Mouse (Mus musculus) c-Kit-positive CD71-positive TER-119-positive erythroid progenitor cells, embryonic 14.5 days (primary cell): ENCODE measurements around the gene Apbb1ip.

Experiments used
- DNase-seq: peaks from one replicate; pipeline ENCODE4 v3.0.0-alpha.2; 2013; ENCODE audit warnings: low spot score

The Apbb1ip gene

DNA sequence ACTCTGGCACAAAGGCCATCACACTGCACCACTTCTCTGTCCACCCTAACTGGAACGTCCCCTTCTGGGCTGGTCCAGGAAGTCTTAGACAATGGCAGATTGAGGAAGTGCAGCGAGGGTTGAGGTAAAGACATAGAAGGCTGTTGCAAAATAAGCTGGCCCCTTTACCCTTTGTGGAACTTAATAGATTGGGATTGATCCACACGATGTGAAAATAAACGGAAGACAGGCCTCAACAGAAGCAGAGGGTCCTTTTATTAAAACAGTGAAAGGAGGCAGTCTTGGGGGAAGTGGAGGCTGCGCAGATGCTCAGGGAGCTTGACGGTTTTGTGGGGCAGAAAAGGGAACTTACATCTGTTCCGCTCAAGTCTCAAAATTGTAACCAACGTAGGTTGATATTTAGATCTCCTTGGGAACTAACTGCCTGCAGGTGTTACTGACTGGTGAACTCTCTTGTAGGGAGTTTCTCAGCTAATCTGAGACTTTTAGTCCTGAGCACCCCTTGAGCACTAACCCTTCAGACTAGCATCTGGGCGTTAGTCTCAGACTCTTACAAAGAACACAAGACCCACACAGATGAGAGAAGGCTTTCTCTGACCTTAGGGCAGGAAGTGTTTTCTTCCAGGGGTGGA, at the start of gene Apbb1ip:
Apbb1ip (plus strand) TSS at position 546 of the 632 bp plus-strand sequence.
- DNase-seq, result no peak

DNA sequence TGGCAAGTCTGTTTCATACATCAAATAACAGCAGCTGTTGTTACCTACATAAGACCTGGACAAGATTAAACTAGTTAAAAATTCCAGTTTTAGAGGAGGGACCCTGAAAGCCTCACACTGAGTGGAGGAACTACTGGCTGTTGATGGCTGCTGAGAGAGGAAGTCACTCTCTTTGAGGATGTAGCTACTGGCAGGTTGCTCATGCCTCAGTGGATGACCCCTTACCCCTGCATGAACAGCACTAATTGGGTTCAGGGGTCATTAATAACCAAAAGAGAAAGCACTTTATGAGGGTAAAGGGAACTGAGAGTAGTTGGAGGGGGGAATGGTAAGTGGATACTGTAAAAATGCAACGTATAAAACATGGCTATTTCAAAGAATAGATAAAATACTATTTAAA, 46.8 kb upstream of the Apbb1ip start:
- DNase-seq, result no peak

DNA sequence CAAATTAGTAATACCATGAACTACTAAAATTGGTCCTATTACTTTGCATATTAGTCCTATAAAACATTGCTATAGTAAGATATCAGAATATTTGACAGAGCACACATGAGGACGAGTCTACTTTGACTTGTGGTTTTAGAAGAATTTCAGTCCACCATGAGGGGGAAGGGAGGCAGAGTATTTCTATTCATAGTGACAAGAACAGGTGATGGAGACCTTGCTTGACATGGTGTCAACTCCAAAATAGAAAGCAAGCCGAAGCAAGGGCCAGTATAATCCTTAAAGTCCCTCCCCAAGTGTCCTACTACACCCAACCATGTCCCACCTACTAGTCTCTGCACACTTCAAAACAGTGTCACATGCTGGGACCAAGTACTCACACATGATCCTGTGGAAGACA, 37.8 kb upstream of the Apbb1ip start:
- DNase-seq, result no peak

DNA sequence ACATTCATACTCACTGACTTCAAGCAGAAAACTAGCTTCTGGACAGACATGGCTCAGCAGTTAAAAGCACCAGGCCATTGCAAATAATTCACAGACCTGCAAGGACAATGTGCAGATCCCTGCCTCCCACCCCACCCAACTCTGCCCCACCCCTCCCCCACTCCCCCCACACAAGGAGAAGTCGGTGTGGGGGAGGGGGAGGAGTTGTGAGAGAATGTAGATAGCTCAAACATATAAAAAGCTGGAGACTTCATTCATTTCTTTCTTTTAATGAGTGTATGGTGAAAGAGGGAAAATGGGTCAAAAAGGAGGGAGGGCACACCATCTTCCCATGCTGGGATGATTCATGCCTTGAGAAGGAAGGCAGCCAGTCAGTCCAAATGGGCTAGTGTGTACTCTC, 34.5 kb upstream of the Apbb1ip start:
- peak; percentile 39 for DNase-seq

DNA sequence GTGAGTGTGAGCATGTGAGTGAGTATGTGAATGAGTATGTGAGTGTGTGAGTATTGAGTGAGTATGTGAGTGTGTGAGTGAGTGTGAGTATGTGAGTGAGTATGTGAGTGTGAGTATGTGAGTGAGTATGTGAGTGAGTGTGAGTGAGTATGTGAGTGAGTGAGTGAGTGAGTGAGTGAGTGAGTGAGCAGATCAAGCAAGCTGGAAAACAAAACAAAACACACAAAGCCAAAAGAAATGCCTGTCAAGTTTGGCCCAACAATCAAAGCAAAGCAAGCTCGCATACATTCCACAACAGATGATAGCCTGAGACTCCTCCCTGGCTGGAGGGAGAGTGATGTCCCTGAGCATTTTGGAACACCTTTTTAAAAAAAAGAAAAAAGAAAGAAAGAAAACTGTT, 33.5 kb upstream of the Apbb1ip start:
- DNase-seq, result no peak

DNA sequence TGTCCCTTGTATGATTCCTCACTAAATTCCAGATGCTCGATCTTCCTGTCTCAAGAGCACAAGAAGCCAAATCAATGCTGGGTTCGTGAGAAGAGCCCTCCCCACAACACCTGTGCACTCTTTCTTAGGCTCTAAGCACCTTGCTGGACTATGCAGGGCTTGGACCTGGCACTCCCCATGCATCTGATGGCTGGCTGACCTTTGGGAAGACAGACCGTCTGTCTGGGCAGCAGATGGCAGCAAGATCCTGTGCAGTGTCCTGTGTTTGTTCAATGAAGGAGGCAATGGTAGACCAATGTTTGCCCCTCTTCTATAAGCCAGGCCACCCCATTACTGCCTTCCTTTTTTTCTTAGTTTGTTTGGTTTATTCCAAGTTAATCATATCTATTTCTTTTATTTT, 32.7 kb upstream of the Apbb1ip start:
- no peak for DNase-seq

DNA sequence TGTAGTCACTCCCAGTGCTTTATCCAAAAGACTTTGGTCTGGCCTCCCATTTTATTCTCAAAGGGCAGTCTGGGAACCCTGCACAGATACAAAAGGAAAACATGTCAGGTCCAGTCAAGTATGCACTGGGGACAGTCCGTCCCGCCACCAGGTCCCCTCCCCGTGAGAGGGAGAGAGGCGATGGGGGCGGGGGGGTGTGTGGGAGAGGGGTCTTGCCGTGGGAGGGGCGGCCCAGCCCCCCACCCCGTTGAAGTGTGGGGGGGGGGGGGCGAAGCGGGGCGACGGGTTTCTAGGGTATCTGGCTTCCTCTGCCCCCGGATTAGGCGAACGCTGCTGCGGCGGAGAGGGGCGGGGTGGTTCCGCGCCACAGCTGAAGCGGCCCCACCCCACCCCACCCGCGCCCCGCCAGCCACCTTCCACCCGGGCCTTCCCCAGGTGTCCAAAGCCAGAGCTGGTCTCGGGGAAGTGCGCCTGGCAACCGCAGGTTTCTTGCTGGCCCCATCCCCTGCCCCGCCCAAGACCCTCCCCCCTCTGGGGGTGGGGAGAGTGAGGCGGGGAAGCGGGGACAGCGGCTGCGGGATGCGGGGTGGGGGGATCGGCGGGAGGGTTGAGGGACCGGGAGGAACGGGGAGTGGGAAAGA, 29.7 kb upstream of the Apbb1ip start:
- DNase-seq, result no peak

DNA sequence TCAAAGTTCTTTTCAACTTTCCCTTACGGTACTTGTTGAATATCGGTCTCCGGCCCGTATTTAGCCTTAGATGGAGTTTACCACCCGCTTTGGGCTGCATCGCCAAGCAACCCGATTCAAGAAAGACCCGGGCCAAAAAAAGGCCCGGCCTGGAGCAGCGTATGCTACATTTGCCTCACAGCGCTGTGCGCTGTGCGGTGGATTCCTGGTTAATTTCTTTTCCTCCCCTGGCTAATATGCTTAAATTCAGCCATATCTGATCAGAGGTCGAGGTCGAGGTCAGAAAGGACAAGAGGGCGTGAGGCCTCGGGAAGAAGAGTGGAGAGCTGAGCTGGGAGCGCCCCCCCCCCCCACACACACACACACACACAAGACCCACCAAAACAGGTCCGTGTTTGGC, 29.0 kb upstream of the Apbb1ip start:
- DNase-seq, result peak; percentile 50

DNA sequence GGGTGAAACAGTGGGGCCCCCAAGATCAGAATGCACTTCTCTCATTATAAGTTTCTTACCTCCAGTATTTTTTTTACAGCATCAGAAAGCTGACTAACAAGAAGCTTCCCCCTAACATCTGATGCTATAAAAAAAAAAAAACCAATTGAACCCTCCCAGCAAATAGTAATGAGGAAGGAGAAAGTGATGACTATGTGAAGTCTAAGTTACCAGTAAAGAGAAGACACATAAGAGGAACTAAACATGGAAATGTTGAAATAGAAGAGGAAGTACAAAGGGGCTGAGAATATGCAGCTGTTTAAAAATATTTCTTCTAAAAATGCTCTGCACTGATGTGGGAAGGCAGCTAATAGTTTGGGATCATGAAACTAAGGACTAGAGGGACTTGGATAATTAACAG, 27.1 kb upstream of the Apbb1ip start:
- DNase-seq, result no peak

DNA sequence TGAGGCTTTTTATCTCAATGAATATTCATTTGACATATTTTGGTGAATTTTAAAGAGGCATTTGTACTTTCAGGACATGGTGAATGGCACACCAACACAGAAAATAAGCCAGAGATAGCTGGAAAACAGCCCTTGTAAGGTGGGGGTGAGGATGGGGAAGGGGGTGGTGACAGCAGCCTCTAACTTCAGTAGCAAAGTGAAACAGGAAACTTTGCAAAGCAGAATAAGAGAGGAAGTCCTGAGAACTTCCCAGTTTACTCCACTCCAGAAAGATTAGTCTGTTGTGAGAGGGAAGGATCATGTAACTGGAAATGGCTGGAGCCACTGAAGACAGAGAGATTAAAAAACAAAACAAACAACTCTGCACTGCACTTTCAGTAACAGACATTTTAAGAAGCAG, 26.0 kb upstream of the Apbb1ip start:
- no peak for DNase-seq

DNA sequence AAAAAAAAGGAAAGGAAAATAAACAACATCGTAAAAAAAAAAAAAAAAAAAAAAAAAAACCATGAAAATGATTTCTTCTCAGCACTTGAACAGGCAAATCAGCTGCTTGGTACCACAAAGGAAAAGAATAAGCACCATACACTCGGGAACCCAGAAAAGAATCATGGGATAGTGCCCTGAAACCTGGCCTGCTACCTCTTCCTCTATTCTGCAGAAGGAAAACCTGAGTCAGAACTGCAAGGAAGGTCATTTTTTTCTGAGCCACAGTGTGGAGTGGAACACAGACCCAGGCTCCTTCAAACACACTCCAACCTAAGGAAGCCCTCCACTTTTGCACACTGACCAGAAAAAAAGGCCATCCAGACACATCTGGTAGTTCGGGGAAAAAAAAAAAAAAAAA, 24.1 kb upstream of the Apbb1ip start:
- DNase-seq, result no peak

DNA sequence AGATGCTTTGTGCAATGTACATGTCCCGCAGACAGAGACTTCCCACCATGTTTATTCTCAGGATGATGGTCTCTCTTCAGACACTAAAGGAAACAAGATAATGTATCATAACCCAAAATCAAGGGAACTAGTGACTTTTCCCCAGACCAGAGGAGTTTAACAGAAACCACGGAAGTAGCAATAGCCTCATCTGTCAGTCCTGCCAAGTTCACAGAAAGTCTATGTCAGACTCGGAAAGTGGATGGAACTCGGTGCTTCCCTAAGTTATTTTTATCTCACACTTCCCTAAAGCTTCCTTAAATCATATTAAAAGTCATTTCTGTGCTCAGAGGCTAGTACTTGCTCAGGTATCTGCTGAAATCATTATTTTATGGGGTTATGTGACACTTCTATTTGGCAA, 21.4 kb upstream of the Apbb1ip start:
- no peak for DNase-seq

DNA sequence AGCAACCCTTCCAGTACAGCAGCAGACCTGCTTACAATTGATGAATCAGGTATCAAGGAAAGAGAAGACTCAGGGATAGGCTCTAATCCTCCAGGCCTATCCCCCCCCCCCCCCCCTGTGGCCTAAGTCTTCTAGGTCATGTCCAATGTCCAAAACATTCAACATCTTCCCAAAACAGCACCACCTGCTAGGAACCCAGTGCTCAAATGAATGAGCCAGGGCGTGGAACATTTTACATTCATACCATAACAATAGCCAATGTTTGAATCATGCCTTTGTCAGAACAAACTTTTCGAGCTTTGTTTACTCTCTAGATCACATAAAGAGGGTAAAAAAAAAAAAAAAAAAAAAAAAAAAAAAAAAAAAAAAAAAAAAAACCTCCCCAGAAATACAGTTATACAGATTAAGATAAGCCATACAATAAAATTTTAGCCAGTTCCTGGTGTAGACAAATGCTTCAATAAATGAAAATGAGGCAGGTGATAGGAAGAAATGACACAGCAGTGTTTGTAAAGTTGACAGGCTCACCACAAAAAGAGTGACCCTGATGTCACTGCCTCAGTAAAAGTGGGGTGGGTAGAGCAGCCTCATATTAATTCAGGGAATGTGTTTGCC, 20.3 kb upstream of the Apbb1ip start:
- no peak for DNase-seq

DNA sequence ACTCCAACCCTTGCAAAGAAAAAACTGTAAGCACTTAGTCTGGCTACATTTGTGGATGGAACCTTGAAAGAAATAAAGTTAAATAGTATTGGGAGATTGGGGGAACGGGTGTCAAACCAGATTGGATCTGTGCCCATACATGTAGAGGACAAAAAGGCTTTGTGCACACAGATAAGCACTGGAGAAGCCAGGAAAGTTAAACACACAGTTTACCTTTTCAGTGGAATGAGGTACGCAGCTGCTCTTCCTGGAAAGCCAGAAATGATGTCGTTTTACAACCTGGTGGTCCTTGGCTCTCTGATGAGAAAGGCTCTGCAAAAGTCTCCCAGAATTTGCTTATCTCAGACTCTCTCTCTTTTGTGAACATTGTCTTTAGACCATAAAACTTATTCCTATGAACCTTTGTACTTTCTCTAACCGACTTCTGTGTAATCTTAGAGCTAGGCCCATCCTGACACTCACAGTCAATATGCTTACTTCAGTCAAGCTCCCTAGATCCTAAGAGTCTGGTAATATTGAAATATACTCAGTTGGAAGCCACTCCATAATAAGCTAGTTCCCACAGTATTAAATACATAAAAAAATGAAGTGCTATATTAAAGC, 19.6 kb upstream of the Apbb1ip start:
- DNase-seq, result no peak

DNA sequence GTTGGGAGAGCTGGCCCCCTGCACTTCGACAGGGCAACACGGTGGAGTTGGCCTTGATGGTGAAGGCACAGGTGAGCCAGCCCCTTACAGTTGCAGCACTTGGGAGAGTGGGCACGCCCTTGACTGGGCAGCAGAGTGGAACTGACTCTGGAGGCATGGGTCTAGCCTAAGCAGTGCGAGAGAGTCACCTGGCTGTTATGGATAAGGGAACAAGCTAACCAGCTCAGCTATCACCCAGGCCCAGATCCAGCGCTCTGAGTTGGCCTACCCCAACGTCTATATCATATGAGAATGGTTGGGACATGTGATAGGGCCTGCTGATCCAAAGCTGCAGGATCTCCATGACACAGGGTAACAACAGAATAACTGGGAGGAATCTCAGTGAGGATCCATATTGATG, 18.3 kb upstream of the Apbb1ip start:
- peak; percentile 20 for DNase-seq

DNA sequence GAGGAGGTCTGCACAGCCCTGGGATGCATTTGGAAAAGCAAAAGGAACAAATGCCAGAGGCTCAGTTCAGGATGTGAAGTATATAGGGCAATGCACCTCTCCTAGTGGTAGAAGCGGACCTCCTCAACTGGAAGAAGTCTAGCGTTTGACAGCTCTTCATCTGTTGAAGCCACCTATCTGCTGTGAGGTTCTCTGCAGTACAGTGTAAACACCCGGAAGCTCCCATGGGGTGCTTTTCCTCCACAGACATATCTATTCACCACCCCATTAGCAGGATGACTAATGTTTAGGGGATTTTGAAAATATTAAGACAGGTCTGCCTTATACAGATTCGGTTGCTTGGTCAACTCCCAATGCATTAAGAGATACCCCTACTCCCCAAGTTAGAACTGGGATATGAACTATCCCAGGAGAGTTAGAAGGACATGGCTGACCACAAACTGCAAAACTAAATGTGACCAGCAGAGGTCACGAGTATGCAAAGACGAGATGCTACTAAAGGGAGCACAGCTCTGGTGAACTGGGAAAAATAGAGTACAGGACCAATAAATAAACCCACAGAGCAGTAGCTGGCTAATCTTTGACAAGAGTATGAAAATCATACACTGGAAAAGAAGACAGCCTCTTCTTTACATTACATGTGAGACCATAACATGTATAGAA, 15.5 kb upstream of the Apbb1ip start:
- peak; percentile 43 for DNase-seq

DNA sequence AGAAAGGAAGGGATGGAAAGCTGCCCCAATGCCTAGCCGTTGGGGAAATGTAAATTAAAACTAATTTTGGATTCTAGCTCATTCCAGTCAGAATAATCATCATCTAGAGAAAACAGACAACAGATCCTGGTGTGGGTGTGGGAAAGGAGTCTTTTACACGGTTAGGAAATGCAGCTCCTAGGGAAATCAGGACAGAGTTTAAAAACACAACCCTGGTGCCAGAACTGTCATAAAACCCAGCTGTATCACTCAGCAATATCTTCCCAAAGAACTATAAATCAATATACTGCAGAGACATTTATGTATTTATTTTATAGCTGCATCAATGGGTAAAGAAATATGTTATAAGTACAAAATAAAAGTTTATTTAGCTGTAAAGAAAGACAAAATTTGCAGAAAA, 13.4 kb upstream of the Apbb1ip start:
- DNase-seq, result no peak

DNA sequence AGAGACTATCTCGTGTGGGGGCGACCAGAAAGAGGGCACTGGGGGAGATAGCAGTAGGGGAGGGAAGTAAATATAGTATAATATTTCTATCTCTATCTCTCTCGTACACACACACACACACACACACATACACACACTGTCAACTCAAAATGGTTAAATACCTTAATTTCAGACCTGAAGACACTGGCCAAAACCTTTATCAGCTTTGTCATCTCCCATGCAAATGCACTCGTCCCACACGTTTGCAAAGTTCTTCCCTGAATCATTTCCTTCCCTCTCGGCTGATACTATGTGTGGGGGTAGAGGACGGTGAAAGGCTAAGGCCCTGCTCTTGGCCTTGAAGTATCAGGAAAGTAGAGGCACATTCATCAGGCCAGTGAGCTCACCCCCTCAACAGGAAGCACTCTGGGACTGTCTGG, 12.8 kb upstream of the Apbb1ip start:
- DNase-seq, result no peak

DNA sequence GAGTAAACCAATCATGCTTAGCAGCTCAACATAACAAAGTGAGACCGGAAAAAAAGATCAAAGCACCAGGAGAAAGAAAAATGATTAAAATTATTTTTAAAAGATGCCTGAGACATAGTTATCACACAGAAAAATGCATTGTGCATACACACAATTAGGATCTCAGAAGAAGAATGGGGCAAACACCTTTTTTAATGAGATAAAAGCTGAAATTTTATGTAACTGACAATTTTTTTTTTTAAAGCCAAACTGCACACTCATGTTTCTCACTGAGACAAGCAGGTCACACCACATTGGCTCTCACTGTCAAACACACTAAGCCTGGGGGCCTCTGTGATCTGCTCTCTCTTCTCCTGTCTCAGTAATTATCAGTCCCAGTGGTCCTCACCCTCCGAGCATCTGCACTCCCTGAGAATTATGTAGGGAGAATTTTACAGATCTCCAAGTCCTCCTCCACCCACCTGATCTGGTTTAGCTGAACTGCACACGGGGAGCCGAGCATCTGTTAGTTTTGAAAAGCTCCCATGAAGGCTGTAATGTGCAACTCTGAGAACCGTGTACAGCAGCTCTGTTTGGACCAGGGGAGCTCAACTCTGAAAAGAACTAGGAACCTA, 9.0 kb upstream of the Apbb1ip start:
- no peak for DNase-seq

DNA sequence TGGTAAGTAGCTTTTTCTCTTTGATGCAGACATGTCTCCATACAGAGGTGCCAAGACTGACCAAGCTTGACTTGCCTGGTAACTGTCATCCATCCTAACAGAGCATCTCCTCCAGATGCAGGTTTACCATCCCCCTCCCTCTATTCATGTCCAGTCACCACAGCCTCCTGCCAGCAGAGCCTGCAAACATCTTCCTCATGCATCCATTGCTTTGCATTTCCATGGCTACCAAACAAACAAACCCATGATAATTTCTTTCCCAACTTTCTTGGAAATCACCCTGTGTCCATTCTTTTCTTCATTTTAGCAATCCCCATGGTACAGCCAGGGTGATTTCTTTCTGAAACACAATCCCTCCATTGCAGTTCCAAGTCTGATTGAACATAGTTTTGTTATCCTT, 2.6 kb upstream of the Apbb1ip start:
- no peak for DNase-seq

DNA sequence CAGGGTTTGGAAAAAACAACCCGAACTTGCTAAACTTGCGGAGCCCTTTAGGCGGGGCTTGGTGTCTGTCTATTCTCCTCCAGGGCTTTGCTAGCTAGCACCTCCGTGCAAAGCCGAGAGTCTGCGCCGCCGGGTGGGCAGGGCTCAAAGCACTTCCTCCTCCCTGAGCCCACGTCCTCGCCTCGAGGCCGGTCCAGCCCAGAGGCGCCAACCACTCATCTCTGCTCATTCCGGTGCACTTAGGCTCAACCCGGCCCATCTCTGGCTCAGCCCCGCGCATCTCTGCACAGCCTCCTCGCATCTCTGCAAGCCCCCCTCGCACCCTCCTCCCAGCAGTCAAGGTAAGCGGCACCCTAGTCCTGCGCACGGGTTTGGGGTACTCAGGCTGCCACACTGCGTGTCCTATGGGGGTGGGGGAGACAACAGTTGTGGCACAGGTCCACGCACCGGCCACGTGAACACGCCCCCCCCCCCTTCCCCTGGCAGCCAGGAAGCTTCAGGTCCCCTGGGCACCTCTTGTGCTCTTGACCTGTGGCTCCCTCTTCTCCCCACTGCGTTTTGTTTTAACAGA, 372 bp downstream of the Apbb1ip start:
- DNase-seq, result no peak

DNA sequence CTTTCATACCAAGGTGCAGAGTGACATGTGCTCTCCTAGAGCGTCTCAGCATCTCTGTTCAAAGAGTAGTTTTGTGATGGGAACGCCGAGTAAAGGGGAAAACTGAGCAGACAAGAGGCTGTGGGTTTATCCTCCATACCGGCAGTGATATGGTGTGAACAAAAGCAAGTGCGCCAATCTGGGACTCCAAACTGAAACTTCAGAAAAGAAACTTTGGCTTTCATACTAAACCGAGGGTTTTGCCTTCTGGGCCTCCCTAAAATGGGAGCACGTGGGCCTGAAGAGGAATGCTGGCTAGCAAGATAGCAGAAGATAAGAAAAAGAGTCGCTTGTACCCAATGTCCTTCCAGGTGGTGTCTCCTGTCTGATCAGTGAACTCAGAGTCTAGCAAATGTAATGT, 1.3 kb downstream of the Apbb1ip start:
- no peak for DNase-seq
